Mouse (Mus musculus) thymus, postnatal 4 days (tissue): ENCODE measurements around the gene Zfp579.
"Not testable (repeated sequence)": the region's sequence is repeated elsewhere in the genome, so short reads cannot be mapped to it uniquely, and the experiment has no call there.

Experiments
- DNase-seq: peaks from one replicate; pipeline ENCODE4 v3.0.0; 2021

Gene Zfp579

DNA sequence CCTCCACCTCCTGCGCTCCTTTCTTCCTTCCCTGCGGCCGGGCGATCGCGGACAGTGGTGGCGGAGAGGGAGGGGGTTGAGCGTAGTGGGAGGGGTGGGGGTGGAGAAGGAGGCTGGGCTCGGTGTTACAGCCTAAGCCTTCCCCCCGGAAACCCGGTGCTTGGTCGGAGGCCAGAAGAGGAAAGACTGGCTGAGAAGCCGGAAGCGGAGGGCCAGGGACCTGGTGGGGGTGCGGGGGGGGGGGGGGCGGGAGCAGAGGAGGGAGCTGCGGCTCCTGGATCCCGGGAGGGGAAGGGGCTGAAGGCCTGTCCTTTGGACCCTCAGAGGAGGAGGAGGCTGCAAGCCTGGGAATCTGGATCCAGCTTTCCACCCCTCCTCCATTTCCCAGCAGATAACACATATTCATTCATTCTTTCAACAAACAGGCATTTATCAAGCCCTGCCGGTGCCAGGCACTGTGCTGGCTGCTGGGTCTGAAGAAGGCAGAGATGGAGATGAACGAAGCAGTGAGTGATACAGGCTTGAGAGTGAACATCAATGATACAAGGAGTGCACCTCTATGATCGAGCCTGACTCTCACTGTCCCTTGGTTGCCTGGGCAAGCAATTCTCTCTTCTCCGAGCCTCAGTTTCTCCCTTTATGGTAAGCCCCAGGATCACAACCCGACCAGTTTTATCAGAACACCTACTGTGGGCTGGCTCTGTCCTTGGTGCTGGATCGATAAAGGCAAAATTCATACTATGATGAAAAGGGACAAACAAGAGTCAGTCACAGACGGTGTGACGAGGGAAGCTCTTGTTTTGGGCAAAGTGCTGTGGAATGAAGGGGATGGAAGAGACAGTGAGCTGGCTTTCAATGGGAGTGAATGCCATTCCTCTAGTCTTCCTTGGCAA, at the start of gene Zfp579:
Gene Zfp579, minus strand, starts transcription at position 156 of the 893 bp plus-strand sequence.
- peak; percentile 94 for DNase-seq

DNA sequence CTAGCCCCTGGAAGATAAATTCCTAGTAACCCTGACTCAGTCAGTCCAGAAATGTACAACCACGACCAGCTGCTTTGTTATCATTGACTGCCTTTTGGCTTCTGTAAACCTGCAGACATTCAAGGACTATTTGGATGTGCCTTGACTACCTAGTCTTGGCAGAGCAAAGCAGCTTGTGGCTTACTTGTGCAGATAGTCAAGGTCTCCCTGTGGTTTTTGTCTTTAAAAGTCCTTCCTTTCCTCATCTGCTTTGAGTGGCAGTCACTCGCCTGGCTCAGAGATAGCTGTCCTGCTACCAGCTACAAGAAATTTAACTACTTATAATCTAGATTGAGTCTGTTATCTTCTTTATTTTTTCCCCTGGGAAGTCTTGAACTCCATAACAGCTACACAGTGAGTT, 49.0 kb upstream of the Zfp579 start:
- no peak for DNase-seq

DNA sequence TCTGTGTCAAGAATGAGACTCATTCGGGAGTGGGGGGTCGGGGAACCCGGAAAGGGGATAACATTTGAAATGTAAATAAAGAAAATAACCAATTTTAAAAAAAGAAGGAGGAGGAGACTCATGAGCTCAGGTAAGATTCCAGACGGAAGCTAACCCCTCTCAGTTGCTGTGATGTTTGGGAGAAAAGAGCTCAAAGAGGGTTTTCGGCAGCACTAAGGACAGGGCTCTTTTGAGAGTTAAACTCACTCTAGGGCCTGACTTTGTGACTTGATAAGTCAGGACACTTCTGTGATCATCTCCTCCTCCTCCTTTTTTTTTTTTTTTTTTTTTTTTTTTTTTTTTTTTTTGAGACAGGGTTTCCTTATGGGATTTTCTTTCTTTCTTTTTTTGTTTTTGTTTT, 43.0 kb upstream of the Zfp579 start:
- DNase-seq: no peak

DNA sequence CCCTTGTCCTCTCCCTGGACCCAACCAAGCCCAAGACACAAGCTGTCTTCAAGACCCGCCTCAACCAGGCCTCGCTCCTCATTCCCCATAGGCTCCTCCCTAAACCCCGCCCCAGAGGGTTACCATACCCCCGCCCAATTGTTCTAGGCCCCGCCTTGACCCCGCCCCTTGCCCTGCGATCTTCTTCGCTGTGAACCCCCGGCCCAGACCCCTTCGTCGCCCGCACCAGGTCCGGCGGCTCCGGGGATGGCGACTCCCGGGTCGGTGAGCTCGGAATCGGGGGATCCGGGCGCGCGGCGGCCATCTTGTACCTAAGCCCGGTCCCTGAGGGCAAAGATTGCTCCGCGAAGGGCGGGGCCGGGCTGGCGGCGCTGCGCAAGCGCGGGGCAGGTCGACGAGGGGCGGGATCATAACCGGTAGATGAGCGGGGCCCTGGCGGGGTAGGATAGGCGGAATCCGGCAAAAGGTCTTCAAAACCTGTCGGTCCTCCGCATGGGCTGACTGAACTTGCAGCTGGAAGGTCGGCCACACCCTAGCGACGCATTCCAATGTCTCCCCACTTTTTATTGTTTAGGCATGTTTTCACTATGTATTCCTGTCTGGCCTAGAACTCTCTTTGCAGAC, 42.3 kb upstream of the Zfp579 start, which contains the start of gene Zfp784:
Gene Zfp784, minus strand, starts transcription at position 338 of the 624 bp plus-strand sequence.
- peak; percentile 96 for DNase-seq

DNA sequence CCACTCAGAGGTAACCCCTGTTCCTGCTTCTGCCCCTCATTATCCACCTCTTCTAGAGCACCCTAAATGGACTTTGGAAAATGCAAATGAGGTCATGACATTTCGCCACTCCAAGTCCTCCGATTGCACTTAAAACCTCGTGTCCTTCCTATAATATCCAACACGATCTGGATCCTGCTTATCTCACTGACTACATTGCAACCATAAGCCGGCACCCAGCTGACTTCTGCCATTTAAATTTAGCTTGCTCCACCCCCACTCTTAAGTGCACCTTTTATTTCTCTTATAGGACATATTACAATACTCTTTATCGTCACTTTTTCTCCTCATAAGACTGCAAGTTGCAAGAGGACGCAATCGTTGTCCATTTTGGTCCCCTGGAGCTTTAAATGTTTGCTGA, 41.5 kb upstream of the Zfp579 start:
- no peak for DNase-seq

DNA sequence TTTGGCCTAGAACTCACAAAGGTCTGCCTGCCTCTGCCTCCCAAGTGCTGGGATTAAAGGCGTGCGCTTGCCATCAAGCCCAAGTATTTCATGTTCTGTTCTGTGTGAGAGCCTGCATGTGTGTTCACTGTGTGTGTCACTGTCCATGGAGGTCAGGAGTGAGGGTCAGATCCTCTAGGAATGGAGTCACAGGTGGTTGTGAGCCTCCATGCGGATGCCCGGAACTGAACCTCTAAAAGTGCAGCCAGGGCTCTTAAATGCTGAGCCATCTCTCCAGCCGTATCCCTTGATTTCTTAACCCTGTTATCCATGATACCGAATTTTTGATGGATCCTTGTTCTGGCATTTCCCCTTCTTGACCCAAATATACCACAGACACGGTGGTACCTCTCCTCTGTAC, 41.1 kb upstream of the Zfp579 start:
- DNase-seq: no peak

DNA sequence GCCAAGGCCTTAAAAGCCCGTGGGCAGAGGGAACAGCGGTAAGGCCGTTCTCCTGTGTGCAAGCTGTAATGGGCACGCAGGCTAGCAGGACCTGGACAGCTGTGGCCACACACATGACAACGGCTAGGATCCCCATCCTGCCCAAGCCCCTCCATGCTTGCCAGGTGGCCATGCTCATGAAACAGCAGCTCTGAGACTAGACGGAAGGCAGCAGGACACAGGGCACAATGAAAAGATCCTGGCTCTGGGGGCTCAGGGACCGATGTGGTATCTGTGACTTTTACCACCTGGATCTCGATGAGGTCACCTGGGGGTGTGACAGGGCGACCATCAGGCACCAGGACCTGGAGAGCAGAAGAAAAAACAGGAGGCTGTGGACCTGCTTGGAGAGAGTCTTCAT, 40.2 kb upstream of the Zfp579 start:
- no peak for DNase-seq

DNA sequence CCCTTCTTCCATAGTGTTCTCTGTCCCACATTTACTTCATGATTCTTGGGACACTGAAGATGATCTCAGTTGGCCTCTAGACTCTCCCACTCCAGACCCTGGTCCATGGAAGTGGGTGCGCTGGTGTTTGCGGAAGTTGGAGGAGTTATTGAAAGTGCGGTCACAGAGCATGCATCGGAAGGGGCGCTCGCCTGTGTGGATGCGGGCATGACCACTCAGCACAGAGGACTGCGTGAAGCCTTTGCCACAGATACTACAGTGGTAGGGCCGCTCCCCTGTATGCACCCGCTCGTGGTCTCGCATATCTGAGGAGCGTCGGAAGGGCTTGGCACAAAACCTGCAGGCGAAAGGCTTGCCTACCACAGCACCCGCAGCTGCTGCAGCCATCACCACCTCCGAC, 39.7 kb upstream of the Zfp579 start:
- no peak for DNase-seq

DNA sequence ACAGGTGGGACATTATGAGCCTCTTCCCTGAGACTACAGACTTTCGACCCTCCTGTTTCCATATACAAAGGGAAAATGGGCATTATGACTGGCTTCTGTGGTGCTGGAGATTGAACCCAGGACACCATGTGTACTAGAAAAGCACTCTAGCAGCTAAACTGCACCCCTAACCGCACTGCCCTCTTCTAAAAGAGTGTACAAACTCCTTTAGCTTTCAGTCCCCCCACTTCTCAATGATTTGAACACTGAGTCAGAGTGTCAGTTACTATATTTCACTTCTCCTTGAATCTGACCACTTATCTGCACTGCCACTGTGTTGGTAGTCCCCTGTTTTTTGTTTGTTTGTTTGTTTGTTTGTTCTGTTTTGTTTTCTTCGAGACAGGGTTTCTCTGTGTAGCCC, 37.9 kb upstream of the Zfp579 start, which contains the start of gene 4632433K11Rik:
Gene 4632433K11Rik, plus strand, starts transcription at position 301 of the 400 bp plus-strand sequence.
- DNase-seq: no peak

DNA sequence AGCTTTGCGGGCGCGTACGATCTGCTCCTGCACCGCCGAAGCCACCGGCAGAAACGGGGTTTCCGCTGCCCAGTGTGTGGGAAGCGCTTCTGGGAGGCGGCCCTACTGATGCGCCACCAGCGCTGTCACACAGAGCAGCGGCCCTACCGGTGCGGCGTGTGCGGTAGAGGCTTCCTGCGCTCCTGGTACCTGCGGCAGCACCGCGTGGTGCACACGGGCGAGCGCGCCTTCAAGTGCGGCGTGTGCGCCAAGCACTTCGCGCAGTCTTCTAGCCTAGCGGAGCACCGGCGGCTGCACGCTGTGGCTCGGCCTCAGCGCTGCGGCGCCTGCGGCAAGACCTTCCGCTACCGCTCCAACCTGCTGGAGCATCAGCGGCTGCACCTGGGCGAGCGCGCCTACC, 35.5 kb upstream of the Zfp579 start:
- no peak for DNase-seq

DNA sequence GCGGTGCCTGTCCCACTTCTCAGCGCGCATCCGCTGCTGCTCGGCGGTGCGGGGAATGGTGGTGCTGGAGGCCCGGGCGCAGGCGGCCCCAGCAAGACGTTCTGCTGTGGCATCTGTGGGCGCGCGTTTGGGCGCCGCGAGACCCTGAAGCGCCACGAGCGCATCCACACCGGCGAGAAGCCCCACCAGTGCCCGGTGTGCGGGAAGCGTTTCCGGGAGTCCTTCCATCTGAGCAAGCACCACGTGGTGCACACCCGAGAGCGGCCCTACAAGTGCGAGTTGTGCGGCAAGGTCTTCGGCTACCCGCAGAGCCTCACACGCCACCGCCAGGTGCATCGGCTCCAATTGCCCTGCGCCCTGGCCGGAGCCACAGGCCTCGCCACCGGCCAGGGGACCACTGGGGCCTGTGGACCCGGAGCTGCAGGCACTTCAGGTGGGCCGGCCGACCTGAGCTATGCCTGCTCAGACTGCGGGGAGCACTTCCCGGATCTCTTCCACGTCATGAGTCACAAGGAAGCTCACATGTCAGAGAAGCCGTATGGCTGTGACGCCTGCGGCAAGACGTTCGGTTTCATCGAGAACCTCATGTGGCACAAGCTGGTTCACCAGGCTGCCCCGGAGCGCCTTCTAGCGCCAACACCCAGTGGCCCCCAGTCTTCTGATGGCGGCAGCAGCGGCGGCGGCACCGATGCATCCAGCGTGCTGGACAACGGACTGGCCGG, 34.8 kb upstream of the Zfp579 start:
- DNase-seq: no peak

DNA sequence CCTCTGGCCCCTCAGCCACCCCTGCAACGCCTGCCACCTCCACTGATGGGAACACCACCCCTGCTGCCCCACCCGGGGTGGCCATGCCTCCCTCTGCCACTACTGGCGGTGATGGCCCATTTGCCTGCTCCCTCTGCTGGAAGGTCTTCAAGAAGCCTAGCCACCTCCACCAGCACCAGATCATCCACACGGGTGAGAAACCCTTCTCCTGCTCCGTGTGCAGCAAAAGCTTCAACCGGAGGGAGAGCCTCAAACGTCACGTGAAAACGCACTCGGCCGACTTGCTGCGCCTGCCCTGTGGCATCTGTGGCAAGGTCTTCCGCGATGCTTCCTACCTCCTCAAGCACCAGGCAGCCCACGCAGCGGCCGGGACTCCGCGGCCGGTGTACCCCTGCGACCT, 34.0 kb upstream of the Zfp579 start:
- DNase-seq: no peak

DNA sequence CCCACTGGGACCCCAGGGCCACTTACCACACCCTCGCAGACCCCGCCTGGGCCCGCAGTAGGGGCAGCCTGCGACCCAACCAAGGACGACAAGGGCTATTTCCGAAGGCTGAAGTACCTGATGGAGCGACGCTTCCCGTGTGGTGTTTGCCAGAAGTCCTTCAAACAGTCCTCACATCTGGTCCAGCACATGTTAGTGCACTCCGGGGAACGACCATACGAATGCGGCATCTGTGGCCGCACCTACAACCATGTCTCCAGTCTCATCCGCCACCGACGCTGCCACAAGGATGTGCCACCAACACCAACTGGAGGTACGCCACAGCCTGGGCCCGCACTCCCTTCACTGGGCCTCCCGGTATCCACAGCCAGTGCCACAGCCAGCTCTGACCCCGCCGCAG, 33.6 kb upstream of the Zfp579 start:
- no peak for DNase-seq

DNA sequence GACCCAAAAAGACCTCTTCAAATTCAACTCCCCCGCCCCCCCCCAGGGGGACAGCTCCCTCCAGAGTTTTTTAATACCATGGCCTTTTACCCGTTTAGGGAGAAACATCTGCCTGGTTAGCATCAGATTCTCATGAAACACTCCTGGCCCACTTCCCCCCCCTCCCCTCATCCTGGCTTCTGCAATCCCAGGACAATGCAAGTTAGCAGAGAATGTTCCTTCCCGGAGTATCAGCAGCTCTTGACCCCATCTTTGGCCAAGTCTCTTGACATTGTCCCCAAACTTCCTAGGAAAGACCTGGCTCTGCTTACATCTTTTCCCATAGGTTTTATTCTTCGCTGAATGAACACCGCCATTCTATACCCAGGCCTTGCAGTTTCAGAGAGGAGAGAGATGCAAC, 25.2 kb upstream of the Zfp579 start:
- no peak for DNase-seq

DNA sequence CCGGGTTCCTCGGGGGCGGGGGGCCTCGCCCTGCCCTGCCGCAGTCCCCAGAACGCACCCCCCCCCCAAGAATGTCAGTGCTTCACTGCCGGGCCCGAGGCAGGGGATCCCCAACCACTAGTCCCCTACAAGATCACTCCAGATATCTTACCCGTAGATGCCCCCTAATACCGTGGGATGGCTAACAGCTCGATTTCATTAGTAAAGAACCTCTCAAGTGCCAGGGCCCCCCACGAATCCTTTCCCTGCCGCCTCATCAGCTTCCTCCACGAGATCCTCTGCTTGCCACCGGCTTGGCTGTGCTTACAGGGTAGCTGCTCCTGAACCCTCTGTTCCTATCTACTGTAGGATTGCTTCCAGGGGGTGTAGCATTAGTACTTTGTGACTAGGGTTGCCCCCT, 24.7 kb upstream of the Zfp579 start:
- DNase-seq: no peak

DNA sequence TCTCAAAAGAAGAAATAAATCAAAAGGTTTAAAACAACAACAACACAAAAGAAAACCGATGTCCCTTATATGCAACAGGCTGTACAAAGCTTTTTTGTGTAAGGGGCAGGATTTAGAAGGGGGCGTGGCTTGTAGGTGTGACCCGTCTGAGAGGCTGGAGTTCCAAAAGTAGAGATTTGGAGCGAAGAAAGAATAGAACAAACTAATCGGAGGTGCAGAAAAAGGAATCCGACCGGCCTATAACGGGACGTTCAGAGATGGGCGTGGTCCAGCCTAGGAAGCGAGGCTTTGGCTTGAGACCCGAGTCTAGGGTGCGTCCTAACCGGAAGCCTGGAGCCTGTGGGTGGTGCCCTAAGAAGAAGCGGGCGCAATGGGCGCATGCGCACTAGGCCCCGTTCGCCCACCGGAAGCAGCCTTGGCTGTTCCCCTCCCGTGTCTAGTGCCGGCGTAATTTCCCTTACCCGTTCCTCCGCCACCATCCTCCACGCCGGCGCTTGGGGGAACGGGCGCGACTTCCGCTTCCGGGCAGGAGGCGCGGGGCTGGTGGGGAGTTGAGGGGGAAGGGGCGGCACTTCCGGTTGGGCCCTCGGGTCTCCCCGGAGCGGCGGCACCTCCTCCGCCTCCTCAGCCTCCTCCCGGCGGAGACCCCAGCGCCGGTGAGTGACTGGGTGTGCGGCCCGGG, 24.2 kb upstream of the Zfp579 start, which contains the start of the genes Zfp865 and Ccdc106:
Gene Zfp865, plus strand, starts transcription at position 377 of the 682 bp plus-strand sequence.
Gene Ccdc106, plus strand, starts transcription at position 554 of the 682 bp plus-strand sequence.
- peak; percentile 98 for DNase-seq

DNA sequence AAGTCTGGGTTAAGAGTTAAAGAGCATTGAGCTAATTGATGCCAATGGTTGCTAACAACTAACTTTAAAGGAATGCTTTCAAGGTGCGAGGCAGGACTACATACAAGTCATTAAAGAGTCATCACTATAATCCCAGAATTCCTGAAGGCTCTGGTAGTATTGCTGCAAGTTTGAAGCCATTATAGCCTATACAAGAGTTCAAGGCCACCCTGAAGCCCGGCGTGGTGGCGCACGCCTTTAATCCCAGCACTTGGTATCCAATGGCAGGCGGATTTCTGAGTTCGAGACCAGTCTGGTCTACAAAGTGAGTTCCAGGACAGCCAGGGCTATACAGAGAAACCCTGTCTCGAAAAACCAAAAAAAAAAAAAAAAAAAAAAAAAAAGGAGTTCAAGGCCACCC, 23.6 kb upstream of the Zfp579 start:
- not testable (repeated sequence) for DNase-seq

DNA sequence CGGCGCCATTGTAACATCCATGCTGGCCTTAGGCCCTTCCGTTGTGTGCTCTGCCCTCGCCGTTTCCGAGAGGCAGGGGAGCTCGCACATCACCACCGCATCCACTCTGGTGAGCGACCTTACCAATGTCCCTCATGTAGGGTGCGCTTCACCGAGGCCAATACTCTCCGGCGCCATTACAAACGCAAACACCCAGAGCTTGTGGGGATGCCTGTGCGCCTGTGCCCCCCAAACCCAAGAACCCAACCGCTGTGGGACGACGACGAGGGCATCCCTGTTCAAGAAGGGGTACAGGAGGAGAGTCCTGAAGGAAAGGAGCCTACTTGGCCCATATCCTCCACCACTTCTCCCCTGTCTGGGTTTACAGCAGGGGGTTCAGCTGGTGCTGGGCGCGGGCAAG, 22.0 kb upstream of the Zfp579 start:
- no peak for DNase-seq

DNA sequence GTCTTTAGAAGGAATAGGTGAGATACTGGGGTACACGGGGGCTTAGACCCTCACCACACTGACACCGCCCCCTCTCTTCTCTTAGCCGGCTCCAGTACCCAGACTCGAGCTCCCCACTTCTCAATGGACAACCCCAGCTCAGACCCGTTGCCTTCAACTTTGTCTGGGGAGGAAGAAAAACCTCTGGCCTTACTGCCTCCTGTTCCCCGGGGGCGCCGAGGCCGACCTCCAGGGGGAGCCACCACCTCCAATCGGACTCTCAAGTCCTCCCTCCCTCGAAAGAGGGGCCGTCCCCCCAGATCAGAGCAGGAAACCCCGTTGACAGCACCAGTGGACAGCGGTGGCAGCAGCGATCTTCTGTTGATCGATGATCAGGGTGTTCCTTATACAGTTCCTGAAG, 21.4 kb upstream of the Zfp579 start:
- DNase-seq: peak; percentile 70

DNA sequence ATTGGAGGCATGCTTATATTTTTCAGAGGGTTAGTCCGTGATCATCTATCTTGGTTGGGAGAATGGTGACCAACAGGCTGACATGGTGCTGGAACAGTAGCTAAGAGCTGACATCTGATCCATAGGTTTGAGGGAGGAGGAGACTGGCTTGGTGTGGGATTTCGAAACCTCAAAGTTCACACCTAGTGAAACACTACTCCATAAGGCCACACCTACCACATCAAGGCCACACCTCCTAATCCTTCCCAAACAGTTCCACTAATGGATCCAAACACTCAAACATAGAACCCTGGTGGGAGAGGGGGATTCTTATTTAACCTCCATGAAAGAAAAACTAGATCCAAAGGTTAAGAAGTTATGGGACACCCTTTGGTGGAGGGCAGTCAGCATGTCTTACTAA, 21.0 kb upstream of the Zfp579 start:
- no peak for DNase-seq

DNA sequence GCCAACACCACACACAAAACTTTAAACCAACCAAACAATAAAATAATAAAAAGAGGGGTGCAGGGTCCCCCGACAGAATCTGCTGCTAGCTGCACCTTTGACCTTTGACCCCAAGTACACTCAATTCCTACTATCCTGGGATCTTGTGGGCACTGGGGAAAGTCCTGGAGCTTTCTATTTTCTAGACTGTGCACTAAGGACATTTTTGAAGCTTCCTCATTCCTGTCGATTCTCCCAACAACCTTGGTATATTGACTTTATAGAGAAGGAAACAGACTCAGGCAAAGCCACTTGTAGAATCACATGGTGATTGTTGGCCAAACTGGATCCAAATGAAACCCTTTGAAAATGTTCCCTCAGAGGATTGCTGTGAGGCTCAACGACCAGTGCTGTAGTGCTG, 20.1 kb upstream of the Zfp579 start:
- no peak for DNase-seq

DNA sequence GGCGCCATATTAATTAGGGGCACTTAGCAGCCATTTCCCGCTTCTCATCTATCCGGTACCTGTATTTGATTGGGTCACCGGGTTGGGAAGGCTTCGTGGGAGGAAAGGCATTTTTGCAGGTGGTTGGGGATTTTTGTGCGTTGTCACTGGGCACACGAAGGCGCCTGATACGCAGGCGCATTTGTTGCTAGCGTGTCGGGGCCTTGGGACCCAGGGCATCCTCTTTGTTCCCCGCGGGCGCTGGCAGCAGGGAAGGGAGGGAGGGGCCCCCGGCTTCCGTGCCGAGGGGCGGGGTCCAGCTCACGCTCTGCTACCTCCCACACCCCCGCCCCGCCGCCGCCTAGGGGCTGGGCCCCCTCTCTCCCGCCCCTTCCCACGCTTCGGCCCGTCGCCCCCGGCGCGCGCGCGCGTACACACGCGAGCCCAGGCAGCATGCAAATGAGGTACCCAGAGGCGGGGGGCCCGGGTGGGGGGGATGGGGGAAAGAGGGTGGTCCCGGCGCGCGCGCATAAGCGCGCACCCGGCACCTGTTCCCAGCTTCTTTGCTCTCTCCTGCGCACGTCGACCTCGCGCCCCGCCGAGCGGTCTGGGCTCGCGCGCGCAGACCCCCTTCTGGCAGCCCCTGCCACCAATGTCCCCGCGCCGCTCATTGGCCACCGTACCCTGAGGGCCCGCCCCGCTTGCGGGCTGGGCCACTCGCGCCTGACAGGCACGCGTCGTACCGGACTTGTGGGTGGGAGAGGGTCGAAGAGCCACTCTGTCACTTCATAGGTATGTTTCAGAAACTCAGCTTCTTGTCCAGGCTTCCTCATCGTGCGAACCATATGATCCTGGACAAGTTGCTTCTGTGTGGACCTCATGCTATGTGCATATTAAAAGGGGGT, 19.4 kb upstream of the Zfp579 start, which contains the start of gene Gm44973:
Gene Gm44973, plus strand, starts transcription at position 379 of the 884 bp plus-strand sequence.
- DNase-seq: peak; percentile 98
